Mouse (Mus musculus): ENCODE data around the gene Slc25a28. TPM values are rescaled to one million over a fixed set of nuclear protein-coding genes. Genes with fewer than 3 reads are reported as not detected.

Gene Slc25a28
- polyA plus RNA-seq, 1 experiment from 2014 or later = 4.8 TPM

DNA sequence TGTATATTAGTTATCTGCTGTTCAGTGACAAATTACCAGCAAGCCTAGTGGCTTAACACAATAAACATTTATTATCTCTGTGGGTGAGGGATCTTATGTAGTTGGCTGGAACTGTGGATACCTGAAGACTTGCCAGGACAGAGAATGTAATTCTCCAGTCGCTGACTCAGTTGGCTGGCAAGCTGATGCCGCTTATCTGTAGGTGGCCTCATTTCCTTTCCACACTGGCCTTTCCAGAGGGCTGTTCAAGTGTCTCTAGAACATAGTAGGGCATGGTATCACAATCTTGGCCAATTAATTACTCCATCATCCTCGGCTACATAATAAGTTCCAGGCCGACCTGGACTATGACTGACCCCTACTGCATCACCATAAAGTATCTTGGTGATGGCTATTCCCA, 6.9 kb upstream of the Slc25a28 start:
- ATAC-seq (no peak), DNase-seq (no peak)
- Histone ChIP-seq H3K4me2 (ENCODE audit: low read depth, low read length) (no peak overlapping the region), H3K4me1 (ENCODE audit: insufficient read depth) (peaks cover 3% of the 10 kb centered on the region), H3K27me3 (ENCODE audit: insufficient read depth, low read length) (no peaks in the 10 kb centered on the region), H3K4me3 (ENCODE audit: low read depth, low read length) (no peak overlapping the region), H3K27ac (ENCODE audit: low read depth) (no peak overlapping the region), H3K9ac (replicated peaks) (no peak overlapping the region), H3K36me3 (replicated peaks; ENCODE audit: insufficient read depth, low read length) (no peaks in the 10 kb centered on the region), H3K9me3 (ENCODE audit: low read length) (no peaks in the 10 kb centered on the region)
- no peak for TF ChIP-seq EP300 (IDR thresholded peaks at IDR 0.05; ENCODE audit: low read depth)
- no peak for TF ChIP-seq CTCF (IDR thresholded peaks at IDR 0.05; ENCODE audit: low read depth)
- 70% methylated on average over 4 of the region's 4 CpGs for WGBS (ENCODE audit: insufficient replicate concordance)

DNA sequence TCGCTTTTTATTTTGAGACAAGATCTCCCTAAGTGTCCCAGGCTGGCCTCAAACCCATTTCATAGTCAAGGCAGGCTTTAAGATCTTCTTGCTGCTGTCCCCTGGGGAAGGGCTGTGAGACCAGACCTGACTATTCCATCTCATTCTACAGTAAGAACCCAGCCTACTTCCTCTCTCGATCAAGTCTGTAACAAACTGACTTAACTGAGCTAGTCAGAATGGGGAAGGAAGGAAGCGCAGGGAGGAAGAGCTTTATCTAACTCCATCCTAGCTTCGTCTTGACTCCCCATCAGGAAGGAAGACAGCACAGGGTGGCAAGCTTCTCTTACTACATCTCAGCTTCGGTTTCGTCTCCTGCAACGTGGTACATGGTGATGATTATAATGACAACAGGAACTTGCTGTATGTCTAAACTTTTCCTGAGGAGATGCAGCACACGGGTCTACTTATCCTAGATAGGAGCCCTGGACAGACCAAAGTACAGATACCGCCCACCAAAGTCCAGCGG, 4.8 kb upstream of the Slc25a28 start:
- Histone ChIP-seq H3K4me2 (ENCODE audit: low read depth, low read length) (no peak overlapping the region), H3K4me3 (ENCODE audit: low read depth, low read length) (no peak overlapping the region), H3K27ac (ENCODE audit: low read depth) (peak overlapping the region; percentile 79), H3K4me1 (ENCODE audit: insufficient read depth) (peaks cover 10% of the 10 kb centered on the region), H3K9ac (replicated peaks) (no peak overlapping the region), H3K36me3 (replicated peaks; ENCODE audit: insufficient read depth, low read length) (no peaks in the 10 kb centered on the region), H3K27me3 (ENCODE audit: insufficient read depth, low read length) (no peaks in the 10 kb centered on the region), H3K9me3 (ENCODE audit: low read length) (no peaks in the 10 kb centered on the region)
- ATAC-seq (no peak), DNase-seq (no peak)
- TF ChIP-seq CTCF (IDR thresholded peaks at IDR 0.05; ENCODE audit: low read depth) (no peak), EP300 (IDR thresholded peaks at IDR 0.05; ENCODE audit: low read depth) (peak; percentile 41)
- WGBS (ENCODE audit: insufficient replicate concordance) = 32% methylated on average over 10 of the region's 10 CpGs

DNA sequence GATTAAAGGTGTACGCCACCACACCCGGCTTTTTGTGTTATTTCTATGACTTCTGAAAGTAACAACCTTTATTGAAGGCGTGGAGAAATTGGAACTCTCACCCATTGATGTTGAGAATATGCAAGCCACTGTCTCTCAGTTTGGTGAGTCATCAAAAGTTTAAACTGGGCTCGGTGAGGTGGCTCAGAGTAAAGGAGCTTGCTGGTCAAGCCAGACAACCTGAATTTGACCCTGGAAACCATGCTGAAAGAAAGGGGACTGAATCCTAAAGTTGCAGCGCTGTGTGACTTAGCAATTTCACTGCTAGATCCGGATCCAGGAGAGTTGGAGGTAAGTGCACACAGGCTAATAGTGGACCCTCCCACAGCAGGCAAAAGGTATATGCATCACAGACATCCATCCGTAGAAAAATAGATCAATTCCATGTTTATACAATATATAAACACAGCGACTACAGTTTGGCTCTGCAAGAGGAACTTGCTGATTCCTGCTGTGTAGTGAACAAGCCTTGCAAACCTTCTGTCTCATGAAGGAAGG, 3.9 kb upstream of the Slc25a28 start:
- ATAC-seq = no peak
- peak overlapping the region; percentile 79 for H3K27ac ChIP-seq (ENCODE audit: low read depth)

DNA sequence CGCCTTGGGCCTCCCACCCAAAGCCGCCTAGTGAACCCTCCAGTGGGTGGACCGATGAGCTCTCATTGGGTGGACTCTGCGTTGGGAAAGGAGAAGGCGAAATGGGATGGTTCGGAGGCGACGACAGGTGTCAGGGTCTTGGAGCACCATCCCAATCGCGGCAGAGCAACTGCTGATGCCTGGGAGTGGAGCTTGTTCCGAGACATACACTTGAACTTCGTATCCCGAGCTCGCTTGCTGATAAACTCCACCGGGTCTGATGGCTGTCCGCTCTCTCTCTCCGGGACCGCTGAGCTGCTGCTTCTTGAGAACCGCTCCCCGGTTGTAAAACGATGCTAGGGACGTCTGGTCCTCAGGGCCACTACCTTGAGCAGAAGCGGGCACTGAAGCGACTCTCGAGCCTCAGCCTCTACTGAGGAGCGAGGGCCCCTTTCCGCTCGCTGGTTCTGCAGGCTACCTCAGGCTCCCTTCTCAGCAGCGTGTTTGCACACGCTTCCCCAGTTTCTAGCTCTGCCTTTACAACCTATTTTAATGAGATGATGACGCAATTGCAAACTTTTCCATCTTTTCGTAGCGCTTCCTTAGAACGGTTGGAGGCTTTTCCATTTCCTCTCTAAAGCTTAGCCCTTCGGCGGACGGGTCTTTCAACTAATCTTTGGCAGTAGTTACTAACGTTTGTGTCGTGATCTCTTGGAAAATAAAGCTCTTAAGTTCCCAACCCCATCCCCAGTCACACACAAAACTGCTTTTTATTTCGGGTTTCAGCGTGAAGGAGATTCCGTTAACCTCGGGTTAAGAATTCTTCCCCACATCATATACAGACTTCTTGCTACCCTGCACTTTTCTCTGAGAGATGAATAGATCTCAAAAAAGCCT, 1.1 kb upstream of the Slc25a28 start:
- H3K4me1 ChIP-seq (ENCODE audit: insufficient read depth) = peaks cover 30% of the 10 kb centered on the region

More for the DNA sequence above, 3.9 kb upstream of the Slc25a28 start:
- Histone ChIP-seq H3K36me3 (replicated peaks; ENCODE audit: insufficient read depth, low read length) (no peaks in the 10 kb centered on the region), H3K4me2 (ENCODE audit: low read depth, low read length) (no peak overlapping the region), H3K9ac (replicated peaks) (no peak overlapping the region), H3K9me3 (ENCODE audit: low read length) (no peaks in the 10 kb centered on the region), H3K4me3 (ENCODE audit: low read depth, low read length) (no peak overlapping the region), H3K4me1 (ENCODE audit: insufficient read depth) (peaks cover 10% of the 10 kb centered on the region), H3K27me3 (ENCODE audit: insufficient read depth, low read length) (no peaks in the 10 kb centered on the region)
- WGBS (ENCODE audit: insufficient replicate concordance) = 68% methylated on average over 8 of the region's 8 CpGs
- TF ChIP-seq CTCF (IDR thresholded peaks at IDR 0.05; ENCODE audit: low read depth) = no peak
- DNase-seq = no peak

DNA sequence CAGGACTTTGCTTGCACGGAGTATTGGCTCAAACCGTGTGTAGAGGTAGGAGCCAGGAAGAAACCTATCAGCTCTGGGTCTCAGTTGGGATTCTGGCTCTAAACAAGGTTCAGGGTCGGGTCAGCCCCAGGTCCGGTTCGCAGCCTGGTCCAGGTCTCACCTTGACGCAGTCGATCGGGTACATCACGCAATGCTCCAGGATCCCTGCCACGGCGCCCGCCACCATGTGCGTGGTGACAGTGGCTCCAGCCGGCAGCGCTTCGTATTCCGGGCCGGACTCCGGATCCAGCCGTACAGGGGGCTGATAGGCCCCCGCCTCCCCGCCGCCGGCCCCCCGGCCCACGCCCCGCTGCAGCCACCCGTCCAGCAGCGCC, 378 bp downstream of the Slc25a28 start:
- peak overlapping the region; percentile 89 for H3K4me2 ChIP-seq (ENCODE audit: low read depth, low read length)
- peaks cover 42% of the 10 kb centered on the region for H3K4me1 ChIP-seq (ENCODE audit: insufficient read depth)
- ATAC-seq (peak; percentile 2; the same call in 1 of the 2 replicates), DNase-seq (no peak)
- H3K9ac ChIP-seq (replicated peaks) = peak overlapping the region; percentile 88
- peak overlapping the region; percentile 86 for H3K4me3 ChIP-seq (ENCODE audit: low read depth, low read length)
- no peaks in the 10 kb centered on the region for H3K27me3 ChIP-seq (ENCODE audit: insufficient read depth, low read length)
- no peaks in the 10 kb centered on the region for H3K9me3 ChIP-seq (ENCODE audit: low read length)
- WGBS (ENCODE audit: insufficient replicate concordance) = 0% methylated on average over 19 of the region's 29 CpGs
- H3K36me3 ChIP-seq (replicated peaks; ENCODE audit: insufficient read depth, low read length) = 0 out of 2 replicates have a peak, but pooled peaks cover 2% of the 10 kb centered on the region
- TF ChIP-seq CTCF (IDR thresholded peaks at IDR 0.05; ENCODE audit: low read depth) = no peak
- TF ChIP-seq EP300 (IDR thresholded peaks at IDR 0.05; ENCODE audit: low read depth) = no peak
- peak overlapping the region; percentile 91 for H3K27ac ChIP-seq (ENCODE audit: low read depth)

More for the DNA sequence above, 1.1 kb upstream of the Slc25a28 start:
- TF ChIP-seq EP300 (IDR thresholded peaks at IDR 0.05; ENCODE audit: low read depth) (no peak), CTCF (IDR thresholded peaks at IDR 0.05; ENCODE audit: low read depth) (no peak)
- H3K4me2 ChIP-seq (ENCODE audit: low read depth, low read length) = peak overlapping the region; percentile 96
- H3K36me3 ChIP-seq (replicated peaks; ENCODE audit: insufficient read depth, low read length) = no peaks in the 10 kb centered on the region
- ATAC-seq (no peak), DNase-seq (no peak)
- H3K27ac ChIP-seq (ENCODE audit: low read depth) = peak overlapping the region; percentile 99
- peak overlapping the region; percentile 80 for H3K9ac ChIP-seq (replicated peaks)
- H3K4me3 ChIP-seq (ENCODE audit: low read depth, low read length) = peak overlapping the region; percentile 70
- no peaks in the 10 kb centered on the region for H3K27me3 ChIP-seq (ENCODE audit: insufficient read depth, low read length)
- no peaks in the 10 kb centered on the region for H3K9me3 ChIP-seq (ENCODE audit: low read length)
- 1% methylated on average over 43 of the region's 43 CpGs for WGBS (ENCODE audit: insufficient replicate concordance)

Measured in liver, postnatal 0 days (tissue).